Mouse (Mus musculus): ENCODE data around the gene A2m. TPM values are rescaled to one million over a fixed set of nuclear protein-coding genes. Genes with fewer than 3 reads are reported as not detected.

Gene A2m
- polyA plus RNA-seq (2014; fragmentation: Illumina TruSeq; extraction: RNeasy Lipid Tissue Mini Kit (QIAGEN cat#74804)) = 1.4 TPM

DNA sequence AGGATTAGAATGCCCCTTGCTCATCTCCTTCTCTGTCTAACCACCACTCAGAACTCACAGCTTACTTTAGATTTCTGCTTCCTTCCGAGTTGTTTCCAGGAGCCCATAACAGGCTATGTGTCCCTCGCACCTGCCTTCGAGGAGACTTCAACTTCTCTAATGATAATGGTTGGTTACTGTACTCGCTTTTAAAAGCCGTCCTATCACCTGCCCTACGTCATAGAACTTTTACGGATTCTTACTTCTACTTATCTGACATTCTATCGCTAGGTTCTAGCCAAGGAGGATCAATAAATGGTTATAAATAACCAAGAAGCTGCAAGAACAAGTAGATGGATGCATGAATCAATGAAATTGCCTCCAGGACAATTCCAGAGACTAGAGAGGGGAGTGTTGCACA is at the start of gene A2m:
Gene A2m, plus strand, starts transcription at position 301 of the 400 bp plus-strand sequence.

Other genes starting within 250 kb of the A2m start
- not detected for gene Iqsec3, start 161.7 kb upstream of the A2m start, polyA plus RNA-seq (2014; fragmentation: Illumina TruSeq; extraction: RNeasy Lipid Tissue Mini Kit (QIAGEN cat#74804))
- 2.7 TPM for gene Gm7298, start 97.6 kb downstream of the A2m start, polyA plus RNA-seq (2014; fragmentation: Illumina TruSeq; extraction: RNeasy Lipid Tissue Mini Kit (QIAGEN cat#74804))
- gene Mug1, start 203.2 kb downstream of the A2m start, polyA plus RNA-seq (2014; fragmentation: Illumina TruSeq; extraction: RNeasy Lipid Tissue Mini Kit (QIAGEN cat#74804)) = 10.2 TPM